Comparison of ENCODE assay signal across 9 mouse cellular contexts in genomic region chr3:85185827-85186226, GRCm38 (mm10).
DNase-seq lines count a peak whose midpoint lies in the region; ATAC-seq and TF ChIP-seq lines count a peak whose summit lies in the region.
"Had no signal": no experiment of that assay in that cellular context is flagged by ENCODE, and none has a peak within 500 bp of the region (broad histone marks: within the 10 kb centered on the region; RNA-seq: fewer than 3 reads in every experiment).

No protein-coding gene starts in this region.

- no peak for TF ChIP-seq EP300 in ES-Bruce4 (IDR thresholded peaks at IDR 0.05; ENCODE audit: insufficient read depth, low read depth, low read length)

- no peak for DNase-seq in heart, postnatal 25 days (ENCODE audit: low spot score)
- peak; percentile 35 for DNase-seq in embryo, embryonic 11.5 days (ENCODE audit: low read depth, low spot score)
- DNase-seq in thymus, postnatal 14 days: no peak
- DNase-seq in thymus, postnatal 4 days: no peak

- no peak for ATAC-seq in heart, embryonic 15.5 days (replicated peaks; ENCODE audit: insufficient number of reproducible peaks, insufficient read depth, low FRiP score, low read depth)
- peak; percentile 87 for ATAC-seq in lung, embryonic 16.5 days (ENCODE audit: low read depth)
- ATAC-seq in erythroblast, adult 5-6 weeks (replicated peaks; ENCODE audit: low FRiP score, poor library complexity, severe bottlenecking): no peak

- H3K36me3 ChIP-seq in heart, embryonic 15.5 days: no peaks in the 10 kb centered on the region
- H3K36me3 ChIP-seq in ES-Bruce4 (ENCODE audit: control insufficient read depth, insufficient read depth, low read length, poor library complexity, severe bottlenecking): no peaks in the 10 kb centered on the region
- no peaks in the 10 kb centered on the region for H3K36me3 ChIP-seq in lung, embryonic 16.5 days (ENCODE audit: control insufficient read depth, insufficient read depth, low read length)

- TF ChIP-seq POLR2A in ES-Bruce4 (IDR thresholded peaks at IDR 0.05; ENCODE audit: insufficient read depth, low read length): no peak

- no peak overlapping the region for H3K4me2 ChIP-seq in heart, embryonic 15.5 days
- H3K4me2 ChIP-seq in lung, embryonic 16.5 days (ENCODE audit: low read depth, low read length): peak overlapping the region; percentile 14; the same call in 1 of the 2 replicates

- no peaks in the 10 kb centered on the region for H3K27me3 ChIP-seq in heart, embryonic 15.5 days
- H3K27me3 ChIP-seq in ES-Bruce4 (ENCODE audit: control insufficient read depth, insufficient read depth, low read length, poor library complexity, severe bottlenecking): no peaks in the 10 kb centered on the region
- H3K27me3 ChIP-seq in lung, embryonic 16.5 days (ENCODE audit: control insufficient read depth, insufficient read depth, low read depth, low read length): no peaks in the 10 kb centered on the region

- peak overlapping the region; percentile 1; the same call in 1 of the 2 replicates for H3K27ac ChIP-seq in heart, embryonic 15.5 days
- H3K27ac ChIP-seq in ES-Bruce4 (ENCODE audit: insufficient read depth, low read length): no peak overlapping the region
- peak overlapping the region; percentile 4; the same call in 1 of the 2 replicates for H3K27ac ChIP-seq in lung, embryonic 16.5 days (ENCODE audit: low read length)

- intact Hi-C loops in heart, postnatal 25 days (cut with DNase I): no loop called here

- H3K4me3 ChIP-seq in heart, embryonic 15.5 days: no peak overlapping the region
- peak overlapping the region; percentile 8; the same call in 1 of the 2 replicates for H3K4me3 ChIP-seq in ES-Bruce4 (ENCODE audit: low read depth, low read length)
- H3K4me3 ChIP-seq in lung, embryonic 16.5 days (ENCODE audit: low read length): no peak overlapping the region
- H3K4me3 ChIP-seq: erythroblast, embryonic 14.5 days had no signal

- TF ChIP-seq CTCF in ES-Bruce4 (IDR thresholded peaks at IDR 0.05; ENCODE audit: low read depth, low read length): no peak

- H3K4me1 ChIP-seq in heart, embryonic 15.5 days (replicated peaks): peaks cover 27% of the 10 kb centered on the region
- no peaks in the 10 kb centered on the region for H3K4me1 ChIP-seq in ES-Bruce4 (ENCODE audit: control insufficient read depth, insufficient read depth, low read length)
- peaks cover 15% of the 10 kb centered on the region for H3K4me1 ChIP-seq in lung, embryonic 16.5 days (replicated peaks; ENCODE audit: control insufficient read depth, insufficient read depth, low read length)

- WGBS in heart, embryonic 15.5 days: 27% methylated on average over 12 of the region's 12 CpGs
- 15% methylated on average over 12 of the region's 12 CpGs for WGBS in lung, embryonic 16.5 days

- H3K9me3 ChIP-seq in heart, embryonic 15.5 days (replicated peaks): no peaks in the 10 kb centered on the region
- H3K9me3 ChIP-seq in ES-Bruce4 (replicated peaks; ENCODE audit: control insufficient read depth, insufficient read depth, low read length, poor library complexity, severe bottlenecking): no peaks in the 10 kb centered on the region
- H3K9me3 ChIP-seq in lung, embryonic 16.5 days (ENCODE audit: control insufficient read depth, low read length): no peaks in the 10 kb centered on the region

- H3K9ac ChIP-seq in heart, embryonic 15.5 days: no peak overlapping the region
- H3K9ac ChIP-seq in ES-Bruce4 (ENCODE audit: low read depth, poor library complexity, severe bottlenecking): no peak overlapping the region
- no peak overlapping the region for H3K9ac ChIP-seq in lung, embryonic 16.5 days (ENCODE audit: low read length)
